Mouse (Mus musculus): Measurements from ENCODE around the gene Phlpp1.
A peak's percentile ranks its signal among the peaks of the same experiment; 100 is the strongest.

The Phlpp1 gene

DNA sequence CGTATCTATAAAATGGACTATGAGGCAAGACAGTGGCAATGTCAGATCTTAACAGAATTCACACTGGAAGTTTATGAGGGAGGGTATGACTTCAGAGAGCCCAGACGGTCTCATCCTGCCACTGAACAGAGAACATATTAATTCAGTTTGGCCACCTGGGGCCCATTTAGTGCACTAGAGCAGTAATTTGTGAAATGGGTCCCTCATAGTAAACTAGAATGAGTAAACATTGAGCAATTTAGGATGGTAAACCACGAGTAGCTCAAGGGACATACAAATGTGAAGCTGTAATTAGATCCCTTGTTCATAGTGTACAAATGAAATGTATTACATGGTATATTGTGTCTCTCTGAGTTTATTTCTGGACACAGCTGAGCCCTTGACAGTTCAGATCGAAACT, 3.6 kb upstream of the Phlpp1 start:
- DNase-seq: no peak

- DNase-seq: no peak
Measured at GRCm38 (mm10) chr1:106168801-106169200, 2.8 kb upstream of the Phlpp1 start.

GRCm38 (mm10) chr1:106169741-106170265, 1.7 kb upstream of the Phlpp1 start:
- no peak for DNase-seq

- DNase-seq: peak; percentile 67 to 74
Measured at GRCm38 (mm10) chr1:106172301-106172930, 864 bp downstream of the Phlpp1 start.

GRCm38 (mm10) chr1:106172931-106173371, 1.4 kb downstream of the Phlpp1 start:
- DNase-seq: peak in 1 of 2 experiments; percentile 46

DNA sequence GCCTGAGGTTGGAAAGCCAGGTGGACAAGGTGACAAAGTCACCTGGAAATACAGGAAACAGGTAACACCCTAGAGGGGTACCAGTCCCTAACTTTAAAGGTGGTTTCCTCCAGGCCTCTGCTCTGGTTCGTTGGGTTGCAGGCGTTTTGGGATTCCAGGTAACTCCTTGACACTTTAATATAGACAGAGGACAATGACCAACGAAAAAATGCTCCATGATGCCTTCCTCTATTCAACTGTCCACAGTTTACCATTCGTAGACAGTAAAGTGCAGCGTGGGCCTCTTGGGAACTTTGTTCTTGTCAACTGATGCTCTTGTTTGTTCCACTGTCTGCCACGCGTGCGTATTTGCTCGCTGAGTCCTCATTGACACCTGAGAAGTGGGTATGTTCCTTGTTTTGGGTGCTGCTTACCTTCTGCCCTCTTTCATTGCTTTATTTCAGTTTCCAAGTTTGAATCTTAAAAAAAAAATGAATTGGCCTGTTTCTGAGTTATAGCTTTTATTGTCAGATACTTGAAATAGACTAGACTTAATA, 2.1 kb downstream of the Phlpp1 start:
- no peak for DNase-seq

DNA sequence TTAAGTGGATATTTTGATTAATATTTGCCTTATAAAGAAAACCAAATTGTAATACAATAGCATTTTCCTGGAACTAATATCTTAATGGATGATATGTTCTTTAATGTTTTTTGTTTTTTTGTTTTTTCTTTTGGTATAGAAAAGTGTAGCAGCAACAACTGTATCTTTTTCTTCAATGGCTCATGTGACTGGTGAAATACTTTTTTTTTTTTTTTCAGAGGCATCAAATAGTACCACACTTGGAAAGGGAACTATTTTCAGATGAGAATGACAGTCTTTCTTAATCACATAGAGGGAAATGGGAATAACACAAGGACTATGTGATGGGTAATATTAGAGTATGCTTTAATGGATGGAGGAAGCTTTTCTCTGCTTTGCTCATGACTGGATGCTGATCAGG, 3.0 kb downstream of the Phlpp1 start:
- no peak for DNase-seq

- no peak for DNase-seq
Measured at GRCm38 (mm10) chr1:106175360-106175759, 3.8 kb downstream of the Phlpp1 start.

GRCm38 (mm10) chr1:106176791-106177190, 5.2 kb downstream of the Phlpp1 start:
- no peak for DNase-seq

DNA sequence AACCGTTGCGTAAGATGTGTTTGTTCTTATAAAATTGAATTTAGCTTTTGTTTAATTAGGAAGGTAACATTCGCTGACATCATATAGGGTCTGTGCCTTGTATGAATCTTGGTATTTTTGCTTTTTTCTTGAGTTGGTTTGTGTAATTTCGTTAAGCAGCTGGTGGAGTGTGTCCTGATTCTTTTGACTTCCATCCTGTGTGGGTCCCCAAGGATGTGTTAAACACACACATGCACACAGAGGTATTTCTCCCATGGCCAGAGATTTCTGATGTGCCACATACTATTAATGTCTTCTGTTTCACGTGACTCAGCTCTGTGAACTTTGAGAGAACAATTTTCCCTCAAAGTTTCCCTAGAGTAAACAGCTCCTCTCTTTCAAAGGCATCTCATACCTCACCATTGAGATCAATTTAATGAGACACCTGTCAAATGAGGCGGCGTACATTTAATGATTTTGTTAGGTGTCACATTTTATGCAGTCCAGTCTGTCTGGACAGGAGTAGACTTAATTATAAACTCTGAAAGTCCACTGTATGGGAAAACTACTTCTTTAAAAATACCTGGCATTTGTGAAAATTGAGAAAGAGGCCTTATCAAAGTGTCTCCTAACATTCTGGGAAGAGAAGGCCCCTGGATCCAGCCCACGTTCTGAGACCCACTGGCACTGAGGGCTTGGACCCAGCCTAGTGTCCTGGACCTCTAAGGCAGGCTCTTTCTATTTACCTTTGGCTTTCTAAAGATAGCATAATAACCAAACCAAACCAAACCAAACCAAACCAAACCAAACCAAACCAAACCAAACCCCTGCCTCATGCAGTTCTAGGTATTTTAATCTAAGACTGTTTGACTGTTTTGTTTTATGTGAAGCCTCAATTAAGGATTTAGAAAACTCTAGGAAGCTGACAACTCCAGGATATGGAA, 6.6 kb downstream of the Phlpp1 start:
- no peak for DNase-seq

DNA sequence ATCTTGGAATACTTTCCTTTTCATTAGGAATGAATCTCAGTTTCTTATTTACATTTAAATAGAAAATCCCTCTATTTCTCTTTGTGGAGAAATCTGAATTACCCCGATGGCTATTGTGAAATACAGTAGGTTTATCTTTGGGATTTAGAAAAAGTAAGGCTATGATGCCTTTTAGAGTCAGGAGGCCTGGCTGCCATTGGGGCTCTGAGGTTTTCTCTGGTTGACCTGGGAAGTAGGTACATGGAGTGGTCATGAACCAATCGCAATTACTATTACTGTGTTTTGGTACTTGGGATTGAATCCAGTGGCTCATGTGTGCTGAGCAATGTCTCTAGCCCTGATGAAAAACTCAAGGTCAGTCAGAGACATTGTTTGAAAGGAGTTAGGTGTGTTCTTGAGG, 12.1 kb downstream of the Phlpp1 start:
- no peak for DNase-seq

- DNase-seq: no peak
Measured at GRCm38 (mm10) chr1:106184780-106185460, 13.4 kb downstream of the Phlpp1 start.

DNA sequence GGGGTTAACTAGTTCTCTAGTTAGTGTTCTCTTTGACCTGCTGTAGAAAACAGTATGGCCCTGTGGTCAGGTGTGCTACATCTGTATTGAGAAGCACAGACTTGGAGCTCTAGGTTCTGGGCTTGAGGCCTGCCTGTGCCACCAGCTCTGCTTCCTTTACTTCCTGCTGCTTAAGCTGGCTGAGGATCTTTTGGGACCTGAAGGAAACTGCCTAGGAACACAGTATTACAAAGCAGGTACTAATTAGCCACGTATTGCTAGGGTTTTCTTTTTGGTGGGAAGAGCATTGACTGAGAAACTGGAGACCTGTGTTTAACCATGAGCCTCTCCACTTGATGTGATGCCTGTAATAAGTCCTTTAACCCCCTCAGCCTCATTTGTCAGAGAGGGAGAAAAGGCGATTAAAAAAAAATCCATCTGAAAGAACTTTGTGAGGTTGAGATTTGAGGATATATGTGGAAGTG, 13.9 kb downstream of the Phlpp1 start:
- no peak for DNase-seq

DNA sequence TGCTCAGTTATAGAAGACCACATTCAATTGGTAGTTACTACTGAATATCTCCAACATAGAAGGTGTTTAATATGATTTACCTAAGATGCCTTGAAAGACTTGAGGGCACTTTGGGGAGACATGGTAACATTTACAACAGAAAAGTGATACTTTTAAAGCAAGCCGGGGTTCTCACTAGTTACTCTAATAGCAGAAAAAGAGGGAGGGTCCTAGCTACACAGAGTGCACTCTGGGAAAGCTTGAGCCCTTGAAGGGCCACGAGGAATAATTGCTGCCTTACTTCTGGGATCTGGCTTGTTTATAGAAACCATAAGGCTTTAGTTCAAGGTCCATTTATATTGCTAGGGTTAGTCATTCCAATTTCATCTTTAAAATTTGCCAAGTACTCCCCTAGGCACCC, 14.5 kb downstream of the Phlpp1 start:
- no peak for DNase-seq

GRCm38 (mm10) chr1:106187480-106187879, 15.9 kb downstream of the Phlpp1 start:
- DNase-seq: no peak

DNA sequence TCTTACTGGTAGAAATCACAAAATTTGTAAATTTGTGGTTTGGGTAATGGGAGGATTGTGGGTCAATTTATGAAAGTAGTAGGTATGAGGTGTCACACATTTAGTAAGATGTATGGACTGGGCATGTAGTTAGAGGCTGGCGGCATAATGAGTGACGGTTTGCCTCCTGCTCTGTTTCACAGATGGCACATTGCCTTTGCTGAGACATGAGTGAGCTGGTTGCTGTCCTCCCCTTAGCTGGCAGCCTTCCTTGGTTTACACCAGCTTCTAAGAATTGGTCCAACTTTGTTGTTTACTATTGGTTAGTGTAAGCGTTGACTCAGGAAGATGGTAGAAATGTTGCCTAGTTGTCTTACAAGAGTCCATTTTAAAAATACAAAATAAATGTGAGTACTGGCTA, 17.2 kb downstream of the Phlpp1 start:
- DNase-seq: no peak

GRCm38 (mm10) chr1:106189311-106189710, 17.8 kb downstream of the Phlpp1 start:
- DNase-seq: no peak

- DNase-seq: no peak
Measured at GRCm38 (mm10) chr1:106190695-106191094, 19.1 kb downstream of the Phlpp1 start.

GRCm38 (mm10) chr1:106191885-106192284, 20.3 kb downstream of the Phlpp1 start:
- DNase-seq: no peak

GRCm38 (mm10) chr1:106192864-106193470, 21.4 kb downstream of the Phlpp1 start:
- no peak for DNase-seq

DNA sequence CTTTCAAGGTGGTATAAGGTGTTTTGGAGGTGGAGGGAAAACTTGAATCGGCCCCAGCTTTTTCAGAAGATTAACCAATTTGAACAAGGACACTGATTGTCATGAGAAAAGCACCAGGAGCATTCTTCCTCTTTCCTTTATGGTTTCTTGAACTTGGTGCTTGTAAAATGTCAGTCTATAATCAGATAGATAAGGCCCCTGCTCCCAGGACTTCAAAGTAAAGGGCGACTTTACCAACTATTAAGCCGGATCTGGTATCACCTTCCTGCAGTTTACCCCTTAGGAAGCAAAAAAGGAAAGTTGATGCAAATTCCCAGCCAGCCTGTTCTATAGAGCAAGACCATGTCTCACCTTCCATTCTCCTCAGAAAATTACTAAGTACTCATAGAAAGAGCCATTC, 21.9 kb downstream of the Phlpp1 start:
- no peak for DNase-seq

- no peak for DNase-seq
Measured at GRCm38 (mm10) chr1:106194263-106194662, 22.7 kb downstream of the Phlpp1 start.

DNA sequence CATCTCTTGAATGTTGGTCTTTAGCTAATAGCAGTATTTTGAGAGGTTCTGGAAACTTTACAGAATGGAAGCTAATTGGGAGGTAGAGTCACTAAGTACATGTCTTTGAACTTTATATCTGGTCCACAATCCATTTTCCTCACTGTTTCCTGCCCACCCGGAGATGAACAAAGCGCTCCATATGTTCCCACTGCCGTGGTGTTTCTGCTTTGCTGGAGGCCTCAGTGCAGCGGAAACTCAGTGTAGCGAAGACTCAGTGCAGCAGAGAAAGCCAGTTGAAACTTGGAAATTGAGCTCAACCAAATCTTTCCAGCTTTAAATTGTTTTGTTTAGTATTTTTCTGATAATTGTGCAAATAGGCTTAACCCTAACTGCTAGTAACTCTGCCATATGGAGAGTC, 26.4 kb downstream of the Phlpp1 start:
- no peak for DNase-seq
